Mouse (Mus musculus) embryonic facial prominence, embryonic 13.5 days (tissue): ENCODE measurements around the gene Zfp433. TPM values are rescaled to one million over a fixed set of nuclear protein-coding genes. Genes with fewer than 3 reads are reported as not detected.
A peak's percentile ranks its signal among the peaks of the same experiment; 100 is the strongest.
"Not testable (repeated sequence)": the region's sequence is repeated elsewhere in the genome, so short reads cannot be mapped to it uniquely, and the experiment has no call there.

ENCODE experiments used
- ATAC-seq: fragments of 200-750 bp; cut with Nextera tagmentation; 2 replicates; pipeline ENCODE4 v1.8.0; 2017; ENCODE audit warnings: low read depth; ENCODE audit not compliant: insufficient number of reproducible peaks, insufficient read depth, low FRiP score, low TSS enrichment
- H3K27ac ChIP-seq: fragments of 300-500 bp; sonication (generic); 2 replicates; pipeline ENCODE4 v1.5.1; 2015; ENCODE audit warnings: moderate library complexity, mild to moderate bottlenecking, inconsistent platforms
- H3K27me3 ChIP-seq: fragments of 300-500 bp; sonication (generic); 2 replicates; pipeline ENCODE4 v1.6.1; 2015; ENCODE audit warnings: mild to moderate bottlenecking, inconsistent platforms
- H3K36me3 ChIP-seq: fragments of 300-500 bp; sonication (generic); 2 replicates; pipeline ENCODE4 v1.6.1; 2015; ENCODE audit warnings: mild to moderate bottlenecking, inconsistent platforms
- H3K4me1 ChIP-seq: fragments of 300-500 bp; sonication (generic); 2 replicates; pipeline ENCODE4 v1.6.1; 2015; ENCODE audit warnings: inconsistent platforms
- H3K4me2 ChIP-seq: fragments of 300-500 bp; sonication (generic); 2 replicates; pipeline ENCODE4 v1.6.1; 2015; ENCODE audit warnings: moderate library complexity, mild to moderate bottlenecking, inconsistent platforms
- H3K4me3 ChIP-seq: fragments of 300-500 bp; sonication (generic); 2 replicates; pipeline ENCODE4 v1.5.1; 2015; ENCODE audit warnings: mild to moderate bottlenecking, inconsistent platforms
- H3K9ac ChIP-seq: fragments of 300-500 bp; sonication (generic); 2 replicates; pipeline ENCODE4 v1.6.1; 2015; ENCODE audit warnings: mild to moderate bottlenecking, inconsistent platforms
- H3K9me3 ChIP-seq: fragments of 300-500 bp; sonication (generic); 2 replicates; pipeline ENCODE4 v1.6.1; 2016; ENCODE audit warnings: inconsistent platforms
- WGBS: fragments of 180-500 bp; shearing (Covaris S2); methylation state at CpG from one replicate; pipeline ENCODE4 v1.1.7; 2015; ENCODE audit warnings: mixed read lengths; 5-methylcytosine and 5-hydroxymethylcytosine counted together
- polyA plus RNA-seq: library from polyadenylated mRNA; unstranded; fragments of >200 nt; fragmentation: Nextera tagmentation; extraction: Ambion mirVana; gene quantifications from 2 replicates; pipeline ENCODE4 v1.2.1, GENCODE M21; 2015

Gene Zfp433
- polyA plus RNA-seq = 15.2 and 19.8 TPM in 2 replicates

- H3K4me3 ChIP-seq, H3K9me3 ChIP-seq, H3K4me2 ChIP-seq, H3K27me3 ChIP-seq, H3K9ac ChIP-seq, H3K27ac ChIP-seq, H3K36me3 ChIP-seq, H3K4me1 ChIP-seq: not testable (repeated sequence)
- WGBS = no CpG with 5 or more reads among the region's 46 CpGs
- ATAC-seq = peak; percentile 98
Measured at GRCm38 (mm10) chr10:81704531-81705301, at the start of gene Zfp433. Zfp433 (plus strand) TSS chr10:81704825.

- H3K27ac ChIP-seq = no peak overlapping the region
- WGBS = 96% methylated on average over 10 of the region's 10 CpGs
- no peaks in the 10 kb centered on the region for H3K27me3 ChIP-seq
- no peak overlapping the region for H3K4me3 ChIP-seq
- H3K4me2 ChIP-seq = no peak overlapping the region
- H3K9ac ChIP-seq = no peak overlapping the region
- H3K4me1 ChIP-seq = 0 out of 2 replicates have a peak, but pooled peaks cover 2% of the 10 kb centered on the region
- no peak for ATAC-seq
- peaks cover 71% of the 10 kb centered on the region for H3K36me3 ChIP-seq
- H3K9me3 ChIP-seq = peaks cover 56% of the 10 kb centered on the region
Measured at GRCm38 (mm10) chr10:81655178-81655577, 49.4 kb upstream of the Zfp433 start.

DNA sequence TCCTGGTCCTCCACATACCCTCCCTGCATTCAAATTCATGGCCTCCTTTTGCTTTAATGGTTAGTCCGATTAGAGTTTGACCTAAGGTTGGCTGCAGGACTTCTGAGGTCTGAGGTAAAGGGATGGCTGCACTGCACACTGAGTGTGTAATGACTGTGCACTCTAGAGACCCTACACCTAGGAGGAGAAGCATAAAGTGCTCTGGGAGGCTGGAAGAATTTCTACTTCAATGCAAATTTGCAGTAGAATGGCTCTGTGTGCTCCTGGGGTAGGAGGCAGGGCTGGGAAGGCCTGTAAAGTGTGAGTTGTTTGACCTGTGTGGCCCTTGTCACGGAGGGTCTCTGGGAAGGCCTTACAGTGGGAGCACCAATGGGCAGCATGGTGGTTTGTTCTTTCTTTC is 48.5 kb upstream of the Zfp433 start:
- H3K4me3 ChIP-seq = no peak overlapping the region
- H3K27ac ChIP-seq = no peak overlapping the region
- 95% methylated on average over 2 of the region's 2 CpGs for WGBS

GRCm38 (mm10) chr10:81687114-81687513 is 17.5 kb upstream of the Zfp433 start:
- not testable (repeated sequence) for H3K27ac ChIP-seq, H3K27me3 ChIP-seq, H3K4me1 ChIP-seq, ATAC-seq, H3K4me2 ChIP-seq, H3K36me3 ChIP-seq, H3K9me3 ChIP-seq, H3K9ac ChIP-seq, H3K4me3 ChIP-seq
- no CpG with 5 or more reads among the region's 18 CpGs for WGBS

More for the DNA sequence above, 48.5 kb upstream of the Zfp433 start:
- Histone ChIP-seq H3K27me3 (no peaks in the 10 kb centered on the region), H3K9me3 (peaks cover 56% of the 10 kb centered on the region), H3K9ac (no peak overlapping the region), H3K4me1 (no peaks in the 10 kb centered on the region), H3K4me2 (no peak overlapping the region), H3K36me3 (peaks cover 67% of the 10 kb centered on the region)
- no peak for ATAC-seq

GRCm38 (mm10) chr10:81770506-81771403 is 66.1 kb downstream of the Zfp433 start, which contains the start of gene Gm3055:
Gm3055 (minus strand) TSS chr10:81771161.
- not testable (repeated sequence) for H3K36me3 ChIP-seq, H3K27me3 ChIP-seq, H3K4me3 ChIP-seq, H3K27ac ChIP-seq, H3K9ac ChIP-seq, H3K4me2 ChIP-seq, H3K9me3 ChIP-seq, H3K4me1 ChIP-seq
- ATAC-seq = peak; percentile 90
- no CpG with 5 or more reads among the region's 43 CpGs for WGBS

DNA sequence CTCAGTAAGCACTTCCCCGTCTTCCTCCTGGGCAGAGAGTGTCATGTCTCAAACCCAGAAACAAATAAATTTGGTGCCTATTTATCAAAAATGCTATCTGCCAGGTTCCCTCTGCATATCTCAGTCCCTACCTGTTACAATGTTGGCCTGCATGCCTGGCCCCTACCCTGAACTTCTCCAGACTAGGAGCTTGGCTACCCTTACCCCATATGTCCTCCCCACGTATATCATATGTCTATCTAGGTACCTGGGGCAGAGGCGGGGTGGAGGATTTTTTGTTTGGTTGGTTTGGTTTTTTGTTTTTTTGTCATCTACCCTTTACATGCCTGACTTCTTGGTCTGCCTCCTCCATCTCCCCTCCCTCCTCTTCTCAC is 66.8 kb downstream of the Zfp433 start:
- not testable (repeated sequence) for H3K27me3 ChIP-seq, H3K27ac ChIP-seq, H3K4me3 ChIP-seq, ATAC-seq, H3K9ac ChIP-seq, H3K4me1 ChIP-seq, H3K9me3 ChIP-seq, H3K4me2 ChIP-seq, H3K36me3 ChIP-seq
- no CpG with 5 or more reads among the region's 3 CpGs for WGBS

Other genes starting within 250 kb of the Zfp433 start
- gene Nfic, start 249.2 kb upstream of the Zfp433 start, polyA plus RNA-seq = 87.0 and 96.1 TPM in 2 replicates
- gene Celf5, start 222.1 kb upstream of the Zfp433 start, polyA plus RNA-seq = 2.1 and 2.5 TPM in 2 replicates
- gene Ncln, start 208.4 kb upstream of the Zfp433 start, polyA plus RNA-seq = 82.3 and 87.9 TPM in 2 replicates
- gene S1pr4, start 204.7 kb upstream of the Zfp433 start, polyA plus RNA-seq = 0.25 and 0.31 TPM in 2 replicates
- gene Gna15, start 180.6 kb upstream of the Zfp433 start, polyA plus RNA-seq = 2.0 and 2.1 TPM in 2 replicates
- 84.2 and 90.1 TPM in 2 replicates for gene Gna11, start 159.6 kb upstream of the Zfp433 start, polyA plus RNA-seq
- 464 and 465 TPM in 2 replicates for gene Aes, start 145.3 kb upstream of the Zfp433 start, polyA plus RNA-seq
- 63.4 and 71.4 TPM in 2 replicates for gene Tle2, start 130.3 kb upstream of the Zfp433 start, polyA plus RNA-seq
- gene Tle6, start 103.8 kb upstream of the Zfp433 start, polyA plus RNA-seq = 12.8 and 17.2 TPM in 2 replicates
- gene BC025920, start 98.6 kb upstream of the Zfp433 start, polyA plus RNA-seq = 1.3 and 2.0 TPM in 2 replicates
- gene Sirt6, start 77.0 kb upstream of the Zfp433 start, polyA plus RNA-seq = 52.7 and 54.9 TPM in 2 replicates
- gene Ankrd24, start 76.3 kb upstream of the Zfp433 start, polyA plus RNA-seq = 13.6 and 14.5 TPM in 2 replicates
- gene Gm10778, start 55.8 kb upstream of the Zfp433 start, polyA plus RNA-seq = 5.7 and 7.3 TPM in 2 replicates
- 11.8 and 14.2 TPM in 2 replicates for gene Gm3055, start 66.3 kb downstream of the Zfp433 start, polyA plus RNA-seq
- 3.2 and 5.1 TPM in 2 replicates for gene Gm4767, start 107.4 kb downstream of the Zfp433 start, polyA plus RNA-seq
- 9.5 and 10.7 TPM in 2 replicates for gene Gm32687, start 159.1 kb downstream of the Zfp433 start, polyA plus RNA-seq
- 2.5 and 3.5 TPM in 2 replicates for gene Zfp781, start 225.7 kb downstream of the Zfp433 start, polyA plus RNA-seq